Mouse (Mus musculus): ENCODE measurements around the gene Tmem222. TPM values are rescaled to one million over a fixed set of nuclear protein-coding genes. Genes with fewer than 3 reads are reported as not detected.

Gene Tmem222
- polyA plus RNA-seq (2014; fragmentation: Illumina TruSeq; extraction: RNeasy Lipid Tissue Mini Kit (QIAGEN cat#74804); ENCODE audit: low read depth, low replicate concordance): 3.8 TPM

DNA sequence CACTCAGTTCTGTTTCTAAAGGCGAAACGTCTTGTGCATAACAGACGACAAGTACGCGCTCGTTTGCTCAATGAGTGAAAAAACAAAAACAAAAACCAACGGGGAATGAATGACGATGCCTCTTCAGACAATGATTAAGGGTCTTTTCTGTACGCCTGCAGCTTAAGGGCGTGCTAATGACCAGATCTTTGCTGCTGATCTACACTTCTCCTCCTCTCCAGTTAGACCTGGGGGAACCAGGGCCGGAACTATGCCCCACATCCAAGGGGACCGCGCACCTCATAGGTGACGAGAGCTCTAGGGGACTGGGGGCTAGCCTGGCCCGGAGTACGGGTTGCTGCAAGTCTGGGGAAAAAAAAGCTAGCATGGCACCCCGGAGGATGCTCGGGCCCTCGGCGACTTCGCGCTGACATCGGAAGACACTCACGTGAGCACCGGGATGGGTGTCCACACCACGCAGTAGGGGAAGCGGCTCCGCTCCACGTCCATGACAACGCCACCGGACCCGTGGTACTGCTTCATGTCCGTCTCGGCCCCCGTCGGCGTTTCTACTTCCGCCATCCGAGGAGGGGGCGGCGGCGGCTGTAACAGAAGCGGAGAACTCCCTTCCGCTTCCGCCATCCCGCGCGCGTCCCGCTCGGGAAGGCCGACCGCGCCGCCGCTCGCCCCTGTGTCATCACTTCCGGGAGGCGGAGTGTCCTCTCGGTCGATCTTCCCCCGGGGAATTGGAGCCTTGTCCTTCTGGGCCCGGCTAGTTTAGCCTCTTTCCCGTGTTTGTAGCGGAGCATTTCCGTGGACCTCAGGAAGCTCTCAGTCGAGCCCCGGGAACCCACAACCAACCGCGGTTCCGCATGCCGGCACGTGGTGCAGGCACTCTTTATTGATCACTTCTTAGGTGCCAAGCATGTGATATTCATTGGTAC lies at the start of gene Tmem222:
TSS of gene Tmem222 (minus strand) at position 689 of the 923 bp plus-strand sequence.

DNA sequence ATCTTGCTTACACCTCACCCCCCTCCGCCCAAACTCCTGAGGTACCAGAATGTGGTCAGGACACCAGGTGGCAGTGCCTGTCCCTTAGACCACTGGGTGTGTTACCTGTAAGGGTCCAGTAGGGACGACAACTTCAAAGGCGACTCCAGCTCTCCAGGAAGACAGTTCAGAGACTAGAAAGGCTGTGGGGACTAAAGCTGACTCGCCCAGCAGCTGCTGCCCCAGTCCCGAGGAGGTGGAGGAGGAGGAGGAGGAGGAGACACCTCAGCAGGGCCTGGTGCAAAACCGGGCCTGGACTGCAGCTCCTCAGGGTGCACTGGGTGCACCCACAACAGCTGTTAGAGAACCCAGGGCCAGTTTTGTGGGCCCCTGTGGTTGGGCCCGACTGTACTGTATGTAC lies 14.7 kb downstream of the Tmem222 start, which contains the start of gene Sytl1:
TSS of gene Sytl1 (minus strand) at position 232 of the 400 bp plus-strand sequence.

DNA sequence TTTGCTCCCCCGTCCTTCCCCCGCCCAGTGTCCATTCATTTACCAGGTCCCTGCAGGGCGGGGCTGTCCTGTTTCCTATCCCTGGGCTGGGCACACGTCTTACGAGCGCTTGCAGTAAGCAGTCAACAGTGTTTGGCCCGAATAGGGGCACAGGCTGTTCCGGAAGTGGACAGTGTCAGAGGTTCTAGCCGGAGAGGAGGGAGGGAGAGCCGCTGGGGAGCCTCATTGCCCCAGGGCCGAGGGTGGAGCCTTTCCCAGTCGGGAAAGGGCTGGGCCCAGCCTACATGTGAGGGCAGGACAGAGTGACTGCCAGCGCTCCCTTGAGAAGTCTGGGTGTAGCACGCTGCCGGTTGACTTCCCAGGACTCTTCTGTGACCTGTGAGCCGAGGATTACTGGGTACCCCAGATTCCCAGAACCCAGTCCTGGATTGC lies 37.1 kb downstream of the Tmem222 start, which contains the start of gene Map3k6:
TSS of gene Map3k6 (plus strand) at position 329 of the 432 bp plus-strand sequence.

Other genes starting within 250 kb of the Tmem222 start
- gene Wasf2, start 147.3 kb downstream of the Tmem222 start, polyA plus RNA-seq (2014; fragmentation: Illumina TruSeq; extraction: RNeasy Lipid Tissue Mini Kit (QIAGEN cat#74804); ENCODE audit: low read depth, low replicate concordance): 13.8 TPM
- not detected for gene Cd164l2, start 65.7 kb downstream of the Tmem222 start, polyA plus RNA-seq (2014; fragmentation: Illumina TruSeq; extraction: RNeasy Lipid Tissue Mini Kit (QIAGEN cat#74804); ENCODE audit: low read depth, low replicate concordance)
- not detected for gene Gpr3, start 65.3 kb downstream of the Tmem222 start, polyA plus RNA-seq (2014; fragmentation: Illumina TruSeq; extraction: RNeasy Lipid Tissue Mini Kit (QIAGEN cat#74804); ENCODE audit: low read depth, low replicate concordance)
- not detected for gene Map3k6, start 37.0 kb downstream of the Tmem222 start, polyA plus RNA-seq (2014; fragmentation: Illumina TruSeq; extraction: RNeasy Lipid Tissue Mini Kit (QIAGEN cat#74804); ENCODE audit: low read depth, low replicate concordance)
- gene Sytl1, start 14.7 kb downstream of the Tmem222 start, polyA plus RNA-seq (2014; fragmentation: Illumina TruSeq; extraction: RNeasy Lipid Tissue Mini Kit (QIAGEN cat#74804); ENCODE audit: low read depth, low replicate concordance): not detected
- gene Wdtc1, start 75.7 kb upstream of the Tmem222 start, polyA plus RNA-seq (2014; fragmentation: Illumina TruSeq; extraction: RNeasy Lipid Tissue Mini Kit (QIAGEN cat#74804); ENCODE audit: low read depth, low replicate concordance): 7.5 TPM
- 0.48 TPM for gene Slc9a1, start 91.9 kb upstream of the Tmem222 start, polyA plus RNA-seq (2014; fragmentation: Illumina TruSeq; extraction: RNeasy Lipid Tissue Mini Kit (QIAGEN cat#74804); ENCODE audit: low read depth, low replicate concordance)
- gene Tent5b, start 202.3 kb upstream of the Tmem222 start, polyA plus RNA-seq (2014; fragmentation: Illumina TruSeq; extraction: RNeasy Lipid Tissue Mini Kit (QIAGEN cat#74804); ENCODE audit: low read depth, low replicate concordance): not detected
- not detected for gene Trnp1, start 220.8 kb upstream of the Tmem222 start, polyA plus RNA-seq (2014; fragmentation: Illumina TruSeq; extraction: RNeasy Lipid Tissue Mini Kit (QIAGEN cat#74804); ENCODE audit: low read depth, low replicate concordance)
- not detected for gene Kdf1, start 241.2 kb upstream of the Tmem222 start, polyA plus RNA-seq (2014; fragmentation: Illumina TruSeq; extraction: RNeasy Lipid Tissue Mini Kit (QIAGEN cat#74804); ENCODE audit: low read depth, low replicate concordance)

Data from liver, adult 10 weeks (tissue).